Mouse (Mus musculus) hindbrain, embryonic 14.5 days (tissue): ENCODE measurements around the gene Orc6. TPM values are rescaled to one million over a fixed set of nuclear protein-coding genes. Genes with fewer than 3 reads are reported as not detected.

Source experiments
- ATAC-seq: fragments of 200-750 bp; cut with Nextera tagmentation; 2 replicates; pipeline ENCODE4 v1.8.0; 2017; ENCODE audit warnings: moderate number of reproducible peaks, mild to moderate bottlenecking, moderate TSS enrichment, moderate library complexity; ENCODE audit not compliant: low FRiP score
- DNase-seq: peaks from one replicate; pipeline ENCODE4 v3.0.0-alpha.2; 2015; ENCODE audit warnings: low spot score
- H3K27ac ChIP-seq: fragments of 300-500 bp; sonication (generic); 2 replicates; pipeline ENCODE4 v1.5.1; 2014; ENCODE audit warnings: mild to moderate bottlenecking, moderate library complexity
- H3K27me3 ChIP-seq: fragments of 300-500 bp; sonication (generic); 2 replicates; pipeline ENCODE4 v1.6.1; 2014; ENCODE audit warnings: mild to moderate bottlenecking, low read length, mixed read lengths; ENCODE audit not compliant: control insufficient read depth, insufficient read depth
- H3K36me3 ChIP-seq: fragments of 300-500 bp; sonication (generic); replicated peaks from 2 replicates; pipeline ENCODE4 v1.6.1; 2014; ENCODE audit not compliant: control insufficient read depth, insufficient read depth
- H3K4me1 ChIP-seq: fragments of 300-500 bp; sonication (generic); replicated peaks from 2 replicates; pipeline ENCODE4 v1.6.1; 2014; ENCODE audit warnings: antibody characterized with exemption, low read length, mixed read lengths; ENCODE audit not compliant: control insufficient read depth, insufficient read depth
- H3K4me2 ChIP-seq: fragments of 300-500 bp; sonication (generic); replicated peaks from 2 replicates; pipeline ENCODE4 v1.6.1; 2014; ENCODE audit warnings: mild to moderate bottlenecking, moderate library complexity
- H3K4me3 ChIP-seq: fragments of 300-500 bp; sonication (generic); replicated peaks from 2 replicates; pipeline ENCODE4 v1.5.1; 2014; ENCODE audit warnings: mild to moderate bottlenecking, low read length
- H3K9ac ChIP-seq: fragments of 300-500 bp; sonication (generic); 2 replicates; pipeline ENCODE4 v1.6.1; 2014
- H3K9me3 ChIP-seq: fragments of 300-500 bp; sonication (generic); 2 replicates; pipeline ENCODE4 v1.6.1; 2016; ENCODE audit warnings: low read length; ENCODE audit not compliant: control insufficient read depth
- WGBS: fragments of 180-500 bp; shearing (Covaris S2); extraction: QIAGEN DNeasy Blood & Tissue Kit; methylation state at CpG from one replicate; pipeline ENCODE4 v1.1.7; 2014; 5-methylcytosine and 5-hydroxymethylcytosine counted together
- polyA plus RNA-seq: library from polyadenylated mRNA; unstranded; fragments of >200 nt; fragmentation: Nextera tagmentation; extraction: Ambion mirVana; gene quantifications from 2 replicates; pipeline ENCODE4 v1.2.1, GENCODE M21; 2014

The Orc6 gene
- polyA plus RNA-seq, result 71.8 and 74.2 TPM in 2 replicates

DNA sequence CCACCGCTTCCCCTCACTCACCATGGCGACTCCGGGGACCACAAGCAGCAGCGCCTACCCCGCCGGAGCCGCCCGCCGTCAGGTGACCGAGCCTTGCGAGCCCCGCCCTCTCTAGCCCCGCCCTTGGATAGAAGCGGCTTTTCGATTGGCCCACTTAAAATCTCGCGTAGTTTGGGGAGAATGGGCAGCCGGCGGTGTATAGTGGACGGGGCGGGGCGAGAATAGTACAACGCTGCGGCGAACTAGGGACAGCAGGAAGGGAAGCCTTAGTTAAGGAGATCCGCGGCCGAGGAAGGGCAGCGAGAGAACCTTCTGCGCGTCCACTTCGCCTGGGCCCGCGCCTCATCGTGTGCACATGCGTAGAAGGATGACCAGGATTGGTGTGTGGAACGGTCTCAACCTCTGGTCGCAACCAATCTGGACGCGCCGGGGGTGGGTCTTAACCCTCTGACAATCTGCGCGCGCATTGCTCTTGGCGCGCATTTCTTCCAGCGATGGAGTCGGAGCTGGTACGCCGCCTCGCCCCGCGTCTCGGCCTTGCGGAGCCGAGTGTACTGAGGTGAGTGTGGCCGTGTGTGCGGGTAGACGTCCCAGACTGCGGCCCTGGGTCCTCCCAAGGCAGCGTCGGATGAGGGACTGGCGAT lies at the start of gene Orc6, which contains the start of gene Vps35:
Gene Orc6, plus strand, starts transcription at position 199 of the 644 bp plus-strand sequence.
Gene Vps35, minus strand, starts transcription at position 369 of the 644 bp plus-strand sequence.
- Histone ChIP-seq H3K4me3 (peak within 1 kb of the TSS; percentile 99), H3K4me2 (peak within 1 kb of the TSS; percentile 86), H3K9ac (peak within 1 kb of the TSS; percentile 89), H3K9me3 (no peaks in the 10 kb centered on the region), H3K36me3 (peaks cover 23% of the 10 kb centered on the region), H3K4me1 (peaks cover 22% of the 10 kb centered on the region), H3K27me3 (no peaks in the 10 kb centered on the region), H3K27ac (peak within 1 kb of the TSS; percentile 99)
- DNase-seq (peak; percentile 97), ATAC-seq (peak; percentile 98)
- WGBS, result under 1% methylated on average over 63 of the region's 63 CpGs

DNA sequence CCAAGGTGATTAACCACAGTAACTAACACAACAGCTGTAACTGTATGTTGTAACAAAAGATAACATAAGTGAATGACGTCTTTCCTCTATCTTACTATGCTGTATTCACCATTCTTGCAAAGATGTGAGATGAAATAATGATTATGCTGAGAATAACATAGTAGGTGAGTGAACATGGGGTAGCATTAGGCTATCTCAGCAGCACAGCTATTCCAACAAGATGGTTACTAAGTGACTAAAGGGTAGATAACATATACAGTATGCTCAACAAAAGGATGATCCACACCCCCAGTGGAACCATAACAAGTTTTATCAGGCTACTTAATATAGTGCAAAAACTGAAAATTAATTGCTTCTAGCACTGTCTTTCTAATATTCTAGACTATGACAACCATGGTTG lies 12.6 kb upstream of the Orc6 start:
- no peak overlapping the region for H3K9ac ChIP-seq
- WGBS, result 97% methylated on average over 1 of the region's 1 CpGs
- H3K9me3 ChIP-seq, result no peaks in the 10 kb centered on the region
- H3K27me3 ChIP-seq, result no peaks in the 10 kb centered on the region
- no peak for ATAC-seq
- H3K4me1 ChIP-seq, result no peaks in the 10 kb centered on the region
- no peak overlapping the region for H3K27ac ChIP-seq
- H3K36me3 ChIP-seq, result peaks cover 79% of the 10 kb centered on the region
- no peak overlapping the region for H3K4me3 ChIP-seq
- H3K4me2 ChIP-seq, result no peak overlapping the region
- DNase-seq, result no peak

DNA sequence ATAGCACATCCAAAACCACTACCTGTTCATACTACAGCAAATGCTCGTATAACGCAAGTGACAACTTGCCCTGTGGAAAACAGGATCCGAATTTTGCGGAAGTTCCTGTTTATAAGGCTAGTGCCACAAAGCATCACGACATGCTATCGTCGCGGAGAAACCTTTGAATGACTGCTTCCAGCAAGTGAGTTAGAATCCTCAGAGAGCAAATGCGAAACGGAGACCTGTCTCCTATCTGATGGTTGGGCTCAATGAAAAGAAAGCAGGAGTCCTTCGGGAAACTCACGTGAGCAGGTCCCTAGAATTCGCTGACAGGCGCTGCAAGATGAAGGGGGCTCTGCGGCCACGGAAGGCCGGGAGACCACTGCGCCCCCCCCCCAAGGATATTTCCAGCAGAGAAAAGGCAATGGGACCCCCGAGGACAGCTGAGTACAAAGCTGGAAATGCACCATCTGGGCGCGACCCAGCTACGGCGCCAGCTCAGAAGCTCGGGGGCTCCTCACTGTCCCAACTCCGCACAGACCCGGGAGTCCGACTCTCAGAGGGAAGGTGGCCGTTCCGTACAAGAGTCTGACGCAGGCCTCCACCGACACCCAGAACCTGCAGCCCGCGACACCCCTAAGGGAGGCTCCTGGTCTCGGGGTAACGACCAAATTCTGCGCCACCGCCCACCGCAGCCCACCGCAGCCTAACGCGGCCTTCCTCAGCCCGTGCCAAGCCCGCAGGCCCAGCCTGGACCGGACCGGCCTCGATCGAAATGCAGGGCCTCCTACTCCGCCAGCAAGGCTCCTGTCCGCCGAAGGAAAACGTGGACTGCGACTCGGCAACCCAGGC lies 615 bp upstream of the Orc6 start:
- peak overlapping the region; percentile 99 for H3K27ac ChIP-seq
- WGBS, result under 1% methylated on average over 53 of the region's 53 CpGs
- peak overlapping the region; percentile 86 for H3K4me2 ChIP-seq
- H3K27me3 ChIP-seq, result no peaks in the 10 kb centered on the region
- H3K9ac ChIP-seq, result peak overlapping the region; percentile 89
- H3K9me3 ChIP-seq, result no peaks in the 10 kb centered on the region
- H3K4me3 ChIP-seq, result peak overlapping the region; percentile 99
- ATAC-seq, result peak; percentile 36
- DNase-seq, result peak; percentile 36
- peaks cover 22% of the 10 kb centered on the region for H3K4me1 ChIP-seq
- H3K36me3 ChIP-seq, result peaks cover 22% of the 10 kb centered on the region

DNA sequence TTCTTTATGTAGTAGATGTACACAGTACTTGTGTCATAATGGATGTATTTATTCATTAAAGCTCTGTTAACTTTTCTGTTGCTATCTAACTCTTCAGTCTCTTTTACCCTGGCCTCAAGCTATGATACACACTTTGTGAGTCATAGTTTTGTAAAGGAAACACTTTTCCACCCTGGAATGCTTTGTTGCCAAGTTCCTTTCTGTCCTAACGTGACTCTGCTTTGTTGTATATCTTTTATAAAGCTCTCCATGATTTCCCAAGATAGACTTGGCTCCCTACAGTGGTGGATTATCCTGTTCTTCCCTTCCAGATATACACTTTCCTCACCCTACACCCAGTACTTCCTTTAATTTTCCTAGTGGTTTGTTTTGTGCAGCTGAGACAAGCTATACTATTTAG lies 2.5 kb downstream of the Orc6 start:
- H3K4me1 ChIP-seq, result peaks cover 21% of the 10 kb centered on the region
- ATAC-seq, result no peak
- H3K36me3 ChIP-seq, result peaks cover 42% of the 10 kb centered on the region
- no peak overlapping the region for H3K4me3 ChIP-seq
- H3K9me3 ChIP-seq, result no peaks in the 10 kb centered on the region
- H3K27me3 ChIP-seq, result no peaks in the 10 kb centered on the region
- no peak for DNase-seq
- H3K9ac ChIP-seq, result no peak overlapping the region
- no peak overlapping the region for H3K27ac ChIP-seq
- WGBS, result 62% methylated on average over 1 of the region's 1 CpGs
- H3K4me2 ChIP-seq, result no peak overlapping the region

DNA sequence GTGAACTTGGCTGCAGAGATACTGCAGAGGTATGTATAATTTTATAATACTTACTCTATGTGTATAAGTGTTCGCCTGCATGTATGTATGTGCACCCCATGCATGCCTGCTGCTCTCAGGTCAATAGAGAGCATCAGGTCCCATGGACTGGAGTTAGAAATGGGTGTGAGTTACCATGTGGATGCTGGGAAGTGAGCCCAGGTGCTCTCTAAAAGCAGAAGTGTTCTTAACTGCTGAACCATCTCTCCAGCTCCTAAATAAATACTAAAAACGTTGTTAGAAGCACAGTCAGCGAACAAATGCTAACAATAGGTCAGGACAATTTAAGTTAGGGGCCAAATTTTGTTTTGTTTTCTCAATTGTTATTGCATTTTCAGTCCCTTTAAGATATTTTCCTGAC lies 3.5 kb downstream of the Orc6 start:
- no peak for ATAC-seq

DNA sequence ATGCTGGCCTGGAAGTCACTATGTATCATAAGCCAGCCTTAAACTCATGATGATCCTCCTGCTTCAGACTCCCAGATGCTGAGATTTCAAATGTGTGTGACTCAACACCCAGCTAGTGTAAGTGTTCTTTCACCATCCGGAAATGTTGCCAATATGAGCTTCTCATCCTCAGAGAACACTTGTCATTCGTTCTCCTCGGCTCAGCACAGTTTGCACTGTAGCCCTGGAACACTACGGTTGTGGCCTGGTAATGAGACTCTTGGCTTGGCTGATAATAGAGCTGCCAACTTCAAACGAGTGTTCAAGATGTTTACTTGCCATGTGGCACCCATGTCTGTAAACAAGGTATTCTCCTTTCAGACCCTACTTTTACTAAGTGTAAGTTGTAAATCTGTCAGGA lies 4.1 kb downstream of the Orc6 start:
- Histone ChIP-seq H3K36me3 (peaks cover 58% of the 10 kb centered on the region), H3K4me2 (no peak overlapping the region), H3K9ac (no peak overlapping the region), H3K27ac (no peak overlapping the region), H3K4me3 (no peak overlapping the region), H3K27me3 (no peaks in the 10 kb centered on the region), H3K4me1 (peaks cover 8% of the 10 kb centered on the region), H3K9me3 (no peaks in the 10 kb centered on the region)
- DNase-seq, result no peak
- 91% methylated on average over 5 of the region's 5 CpGs for WGBS
- ATAC-seq, result no peak

More for the DNA sequence above, 3.5 kb downstream of the Orc6 start:
- Histone ChIP-seq H3K27ac (no peak overlapping the region), H3K4me1 (peaks cover 11% of the 10 kb centered on the region), H3K36me3 (peaks cover 52% of the 10 kb centered on the region), H3K4me2 (no peak overlapping the region), H3K9me3 (no peaks in the 10 kb centered on the region), H3K9ac (no peak overlapping the region), H3K27me3 (no peaks in the 10 kb centered on the region), H3K4me3 (no peak overlapping the region)
- DNase-seq, result no peak
- WGBS, result 88% methylated on average over 3 of the region's 3 CpGs

DNA sequence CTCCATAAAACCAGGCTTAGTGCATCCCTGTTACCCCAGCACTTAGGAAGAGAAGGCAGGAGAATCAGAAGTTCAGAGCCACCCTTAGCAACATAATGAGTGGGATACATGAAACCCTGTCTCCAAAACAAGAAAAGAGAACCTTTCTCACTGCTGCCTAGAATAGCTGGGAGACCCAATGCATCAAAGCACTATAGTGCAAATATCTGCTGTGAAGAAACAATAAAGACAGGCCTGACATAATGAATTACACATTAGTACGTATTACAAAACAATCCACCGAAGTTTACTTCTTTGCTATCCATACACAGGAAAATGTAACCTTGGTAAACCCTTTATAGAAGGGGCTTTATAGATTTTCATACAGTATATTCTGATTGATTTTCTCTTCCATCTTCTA lies 9.1 kb downstream of the Orc6 start:
- ATAC-seq, result no peak
- H3K9ac ChIP-seq, result no peak overlapping the region
- H3K27ac ChIP-seq, result no peak overlapping the region
- H3K4me1 ChIP-seq, result no peaks in the 10 kb centered on the region
- no peak overlapping the region for H3K4me2 ChIP-seq
- 89% methylated on average over 2 of the region's 2 CpGs for WGBS
- peaks cover 59% of the 10 kb centered on the region for H3K36me3 ChIP-seq
- DNase-seq, result no peak
- no peaks in the 10 kb centered on the region for H3K9me3 ChIP-seq
- H3K27me3 ChIP-seq, result no peaks in the 10 kb centered on the region
- H3K4me3 ChIP-seq, result no peak overlapping the region

DNA sequence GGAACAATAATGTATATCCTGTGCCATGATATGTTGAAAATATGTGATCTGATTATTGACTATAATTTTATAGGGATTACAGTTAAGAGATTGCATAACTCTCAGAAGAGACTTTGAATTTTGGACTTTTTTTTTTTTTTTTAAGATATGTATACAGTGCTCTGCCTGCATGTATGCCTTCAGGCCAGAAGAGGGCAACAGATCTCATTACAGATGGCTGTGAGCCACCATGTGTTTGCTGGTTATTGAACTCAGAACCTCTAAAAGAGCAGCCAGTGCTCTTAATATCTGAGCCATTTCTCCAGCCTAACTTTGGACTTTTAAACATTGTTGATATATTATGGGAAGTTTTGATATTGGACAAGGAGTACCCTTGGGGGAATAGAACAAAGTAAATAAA lies 12.3 kb downstream of the Orc6 start:
- Histone ChIP-seq H3K9ac (no peak overlapping the region), H3K27me3 (no peaks in the 10 kb centered on the region), H3K4me2 (no peak overlapping the region), H3K9me3 (no peaks in the 10 kb centered on the region), H3K27ac (no peak overlapping the region), H3K36me3 (peaks cover 29% of the 10 kb centered on the region), H3K4me3 (no peak overlapping the region), H3K4me1 (no peaks in the 10 kb centered on the region)
- no peak for ATAC-seq
- peak; percentile 30 for DNase-seq

DNA sequence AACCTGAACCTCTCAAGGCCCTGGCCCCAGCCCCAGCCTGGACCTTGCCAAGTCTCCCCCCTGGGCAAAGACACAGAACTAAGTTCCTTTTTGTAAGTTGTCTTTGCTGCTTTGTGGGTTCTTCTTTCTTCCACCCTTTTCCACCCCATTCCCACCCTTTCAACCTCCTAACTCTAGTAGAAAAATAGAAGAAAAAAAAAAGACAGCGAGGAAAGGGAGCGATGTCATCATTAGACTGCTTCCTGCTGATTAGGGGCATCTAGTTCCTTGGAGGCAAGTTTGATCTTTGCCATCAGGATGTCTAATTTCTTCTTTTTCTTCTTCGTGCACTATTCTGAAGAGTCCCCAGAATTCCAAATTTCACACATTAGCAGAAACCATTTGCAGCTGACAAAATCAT lies 13.6 kb downstream of the Orc6 start:
- H3K9me3 ChIP-seq, result no peaks in the 10 kb centered on the region

More for the DNA sequence above, 13.6 kb downstream of the Orc6 start:
- Histone ChIP-seq H3K4me1 (no peaks in the 10 kb centered on the region), H3K4me2 (no peak overlapping the region), H3K4me3 (no peak overlapping the region), H3K27me3 (no peaks in the 10 kb centered on the region), H3K27ac (no peak overlapping the region), H3K36me3 (peaks cover 16% of the 10 kb centered on the region), H3K9ac (no peak overlapping the region)
- WGBS, result 91% methylated on average over 3 of the region's 3 CpGs
- ATAC-seq, result no peak
- no peak for DNase-seq
